Mouse (Mus musculus): ENCODE measurements around the gene Hist1h3i. TPM values are rescaled to one million over a fixed set of nuclear protein-coding genes. Genes with fewer than 3 reads are reported as not detected.
"Not testable (repeated sequence)": the region's sequence is repeated elsewhere in the genome, so short reads cannot be mapped to it uniquely, and the experiment has no call there.

Gene Hist1h3i
- polyA plus RNA-seq, 1 experiment from 2014 or later: 109 TPM

DNA sequence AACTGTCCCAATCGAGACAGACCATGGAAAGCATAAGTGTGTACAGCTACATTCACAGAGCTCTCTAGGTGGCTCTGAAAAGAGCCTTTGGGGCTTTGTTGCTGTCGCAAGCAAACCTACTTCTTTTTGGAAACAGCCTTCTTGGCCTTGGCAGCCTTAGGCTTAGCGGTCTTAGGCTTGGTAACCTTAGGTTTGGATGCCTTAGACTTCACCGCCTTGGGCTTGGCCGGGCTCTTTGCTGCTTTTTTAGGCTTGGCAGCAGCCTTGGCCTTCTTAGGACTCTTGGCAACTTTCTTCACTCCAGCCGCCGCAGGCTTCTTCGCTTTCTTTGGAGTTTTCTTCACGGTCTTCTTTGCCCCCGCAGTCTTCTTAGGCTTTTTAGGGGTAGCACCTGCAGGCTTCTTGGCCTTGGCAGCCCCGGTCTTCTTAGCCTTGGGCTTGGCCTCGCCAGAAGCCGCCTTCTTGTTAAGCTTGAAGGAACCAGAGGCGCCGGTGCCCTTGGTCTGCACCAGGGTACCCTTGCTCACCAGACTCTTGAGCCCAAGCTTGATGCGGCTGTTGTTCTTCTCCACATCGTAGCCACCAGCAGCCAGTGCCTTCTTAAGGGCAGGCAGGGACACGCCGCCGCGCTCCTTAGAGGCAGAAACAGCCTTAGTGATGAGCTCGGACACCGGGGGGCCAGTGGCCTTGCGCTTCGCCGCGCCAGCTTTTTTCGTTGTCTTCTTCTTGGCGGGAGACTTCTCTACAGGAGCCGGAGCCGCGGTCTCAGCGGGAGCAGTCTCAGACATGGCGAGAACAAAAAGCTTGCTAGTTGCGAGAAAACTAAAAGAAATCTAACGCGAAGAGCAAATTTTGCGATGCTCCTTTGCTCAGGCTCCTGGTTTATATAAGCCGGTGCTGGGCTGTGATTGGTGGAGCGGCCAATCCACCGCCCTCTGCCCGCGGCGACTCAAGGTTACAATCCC is 3.1 kb downstream of the Hist1h3i start, which contains the start of gene Hist1h1b:
Hist1h1b (minus strand) TSS at position 859 of the 965 bp plus-strand sequence.
- Histone ChIP-seq H3K4me2 (peak within 1 kb of the TSS; percentile 90), H3K9me3 (no peaks in the 10 kb centered on the region), H3K27me3 (no peaks in the 10 kb centered on the region), H3K9ac (peak within 1 kb of the TSS; percentile 76), H3K4me1 (peaks cover 33% of the 10 kb centered on the region), H3K36me3 (no peaks in the 10 kb centered on the region), H3K4me3 (peak within 1 kb of the TSS; percentile 51), H3K27ac (peak within 1 kb of the TSS; percentile 95)
- under 1% methylated on average over 44 of the region's 44 CpGs for WGBS
- ATAC-seq (ENCODE audit: insufficient number of reproducible peaks, low FRiP score, low TSS enrichment, low read depth): peak; percentile 53

DNA sequence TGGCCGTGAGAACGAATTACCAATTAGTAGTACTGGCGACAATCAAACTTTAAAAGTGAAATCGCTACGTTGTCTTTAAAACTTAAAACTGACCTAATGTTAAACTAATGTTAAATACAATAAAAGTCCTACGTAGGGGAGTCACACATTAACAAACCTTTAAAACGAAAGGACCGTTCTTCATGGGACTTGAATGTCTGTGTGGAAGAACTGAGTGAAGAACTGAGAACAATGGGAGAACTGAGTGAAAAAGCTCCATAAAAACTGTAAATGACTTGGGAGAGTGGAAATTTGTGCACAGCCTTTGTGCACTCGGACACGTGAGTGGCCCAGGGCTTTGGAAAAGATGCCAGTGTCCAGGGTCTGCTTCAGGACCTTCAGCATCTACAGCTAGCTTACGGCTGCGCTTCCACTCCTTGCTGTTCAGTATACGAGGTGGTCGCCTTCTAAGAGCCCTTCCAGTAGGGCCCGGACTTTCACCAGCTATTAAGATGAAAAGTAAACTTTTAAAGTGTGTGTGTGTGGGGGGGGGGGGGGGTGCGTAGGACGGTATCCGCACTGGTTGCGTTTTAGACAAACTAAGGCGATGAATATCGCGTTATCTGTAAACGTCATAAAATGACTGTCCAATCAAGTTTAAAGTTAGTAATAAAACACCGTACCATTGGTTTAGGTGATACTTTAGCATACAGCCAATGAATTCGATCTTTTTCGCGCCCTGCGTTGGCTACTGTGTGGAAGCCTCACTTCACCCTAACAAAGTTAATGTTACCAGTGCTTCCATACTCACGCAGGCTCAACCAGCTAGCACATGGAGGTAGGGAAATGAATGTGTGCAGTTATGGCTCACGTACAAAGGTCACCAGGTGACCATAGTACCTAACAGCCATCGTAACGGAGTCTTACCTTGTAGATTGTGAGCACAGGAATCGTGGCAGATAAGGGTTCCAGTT is 4.1 kb downstream of the Hist1h3i start:
- Histone ChIP-seq H3K27ac (peak overlapping the region; percentile 95), H3K4me2 (peak overlapping the region; percentile 90), H3K36me3 (no peaks in the 10 kb centered on the region), H3K4me3 (peak overlapping the region; percentile 51), H3K27me3 (no peaks in the 10 kb centered on the region), H3K9me3 (no peaks in the 10 kb centered on the region), H3K4me1 (peaks cover 28% of the 10 kb centered on the region), H3K9ac (peak overlapping the region; percentile 76)
- ATAC-seq (ENCODE audit: insufficient number of reproducible peaks, low FRiP score, low TSS enrichment, low read depth): peak; percentile 88
- 4% methylated on average over 33 of the region's 33 CpGs for WGBS

GRCm38 (mm10) chr13:21755707-21756106 is 27.5 kb downstream of the Hist1h3i start:
- H3K9ac ChIP-seq: no peak overlapping the region
- H3K27me3 ChIP-seq: no peaks in the 10 kb centered on the region
- no peaks in the 10 kb centered on the region for H3K36me3 ChIP-seq
- no peak overlapping the region for H3K4me3 ChIP-seq
- peaks cover 13% of the 10 kb centered on the region for H3K4me1 ChIP-seq
- 67% methylated on average over 1 of the region's 1 CpGs for WGBS
- H3K9me3 ChIP-seq: no peaks in the 10 kb centered on the region
- H3K27ac ChIP-seq: no peak overlapping the region
- no peak overlapping the region for H3K4me2 ChIP-seq
- ATAC-seq (ENCODE audit: insufficient number of reproducible peaks, low FRiP score, low TSS enrichment, low read depth): no peak

- peak overlapping the region; percentile 23; the same call in 1 of the 2 replicates for H3K9ac ChIP-seq
- H3K4me1 ChIP-seq: peaks cover 15% of the 10 kb centered on the region
Measured at GRCm38 (mm10) chr13:21754294-21755001, 28.7 kb downstream of the Hist1h3i start.

GRCm38 (mm10) chr13:21753524-21754285 is 29.5 kb downstream of the Hist1h3i start, which contains the start of the genes Hist1h2ak and Hist1h2bn:
Gene Hist1h2ak (minus strand): TSS chr13:21753827.
Gene Hist1h2bn (plus strand): TSS chr13:21754123.
- ATAC-seq (ENCODE audit: insufficient number of reproducible peaks, low FRiP score, low TSS enrichment, low read depth): peak; percentile 93
- H3K36me3 ChIP-seq, H3K27me3 ChIP-seq, H3K9me3 ChIP-seq: not testable (repeated sequence)
- Histone ChIP-seq H3K4me1 (peaks cover 21% of the 10 kb centered on the region), H3K4me2 (peak within 1 kb of the TSS; percentile 63), H3K27ac (peak within 1 kb of the TSS; percentile 93), H3K9ac (peak within 1 kb of the TSS; percentile 26; the same call in 1 of the 2 replicates), H3K4me3 (peak within 1 kb of the TSS; percentile 45)
- 0% methylated on average over 48 of the region's 50 CpGs for WGBS

More at GRCm38 (mm10) chr13:21754294-21755001, 28.7 kb downstream of the Hist1h3i start:
- Histone ChIP-seq H3K27ac (peak overlapping the region; percentile 93), H3K4me3 (peak overlapping the region; percentile 45), H3K4me2 (peak overlapping the region; percentile 63)
- not testable (repeated sequence) for H3K36me3 ChIP-seq; H3K27me3 ChIP-seq; ATAC-seq (ENCODE audit: insufficient number of reproducible peaks, low FRiP score, low TSS enrichment, low read depth); H3K9me3 ChIP-seq
- WGBS: 0% methylated on average over 19 of the region's 26 CpGs

- Histone ChIP-seq H3K9ac (peak overlapping the region; percentile 26; the same call in 1 of the 2 replicates), H3K4me1 (peaks cover 23% of the 10 kb centered on the region), H3K27ac (peak overlapping the region; percentile 93), H3K27me3 (no peaks in the 10 kb centered on the region), H3K9me3 (no peaks in the 10 kb centered on the region), H3K4me3 (peak overlapping the region; percentile 45), H3K36me3 (no peaks in the 10 kb centered on the region), H3K4me2 (peak overlapping the region; percentile 63)
- ATAC-seq (ENCODE audit: insufficient number of reproducible peaks, low FRiP score, low TSS enrichment, low read depth): peak; percentile 1; the same call in 1 of the 2 replicates
- 1% methylated on average over 10 of the region's 10 CpGs for WGBS
Measured at GRCm38 (mm10) chr13:21753051-21753523, 30.1 kb downstream of the Hist1h3i start.

GRCm38 (mm10) chr13:21752356-21752755 is 30.8 kb downstream of the Hist1h3i start:
- Histone ChIP-seq H3K27ac (peak overlapping the region; percentile 67), H3K9ac (no peak overlapping the region), H3K36me3 (no peaks in the 10 kb centered on the region), H3K4me2 (no peak overlapping the region), H3K9me3 (no peaks in the 10 kb centered on the region), H3K4me3 (no peak overlapping the region), H3K4me1 (peaks cover 23% of the 10 kb centered on the region), H3K27me3 (no peaks in the 10 kb centered on the region)
- WGBS: 33% methylated on average over 3 of the region's 3 CpGs
- no peak for ATAC-seq (ENCODE audit: insufficient number of reproducible peaks, low FRiP score, low TSS enrichment, low read depth)

DNA sequence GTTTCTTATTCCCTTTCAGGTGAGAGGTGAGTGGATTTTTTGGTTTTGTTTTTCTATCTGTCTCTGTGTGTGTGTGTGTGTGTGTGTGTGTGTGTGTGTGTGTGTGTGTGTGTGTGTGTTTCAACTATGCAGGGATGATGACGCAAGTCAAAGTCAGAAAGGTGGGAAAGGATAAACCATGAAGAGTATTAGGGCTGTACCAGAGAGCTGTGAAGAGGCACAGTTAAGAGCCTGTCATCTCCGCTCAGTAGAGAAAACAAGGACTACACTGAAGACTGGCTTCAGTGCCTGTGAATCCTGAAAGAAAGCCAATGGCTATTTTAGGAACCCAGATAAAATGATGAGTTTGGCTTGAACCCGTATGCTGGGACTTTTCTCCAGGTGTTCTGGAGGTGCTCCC is 31.3 kb downstream of the Hist1h3i start:
- no peak overlapping the region for H3K4me3 ChIP-seq
- H3K9me3 ChIP-seq: no peaks in the 10 kb centered on the region
- no peak overlapping the region for H3K4me2 ChIP-seq
- no peaks in the 10 kb centered on the region for H3K27me3 ChIP-seq
- H3K9ac ChIP-seq: no peak overlapping the region
- H3K36me3 ChIP-seq: no peaks in the 10 kb centered on the region
- no peak for ATAC-seq (ENCODE audit: insufficient number of reproducible peaks, low FRiP score, low TSS enrichment, low read depth)
- WGBS: 73% methylated on average over 3 of the region's 3 CpGs
- peak overlapping the region; percentile 67 for H3K27ac ChIP-seq
- peaks cover 23% of the 10 kb centered on the region for H3K4me1 ChIP-seq

GRCm38 (mm10) chr13:21751417-21751816 is 31.8 kb downstream of the Hist1h3i start:
- Histone ChIP-seq H3K4me1 (peaks cover 23% of the 10 kb centered on the region), H3K4me3 (no peak overlapping the region), H3K9ac (no peak overlapping the region)

DNA sequence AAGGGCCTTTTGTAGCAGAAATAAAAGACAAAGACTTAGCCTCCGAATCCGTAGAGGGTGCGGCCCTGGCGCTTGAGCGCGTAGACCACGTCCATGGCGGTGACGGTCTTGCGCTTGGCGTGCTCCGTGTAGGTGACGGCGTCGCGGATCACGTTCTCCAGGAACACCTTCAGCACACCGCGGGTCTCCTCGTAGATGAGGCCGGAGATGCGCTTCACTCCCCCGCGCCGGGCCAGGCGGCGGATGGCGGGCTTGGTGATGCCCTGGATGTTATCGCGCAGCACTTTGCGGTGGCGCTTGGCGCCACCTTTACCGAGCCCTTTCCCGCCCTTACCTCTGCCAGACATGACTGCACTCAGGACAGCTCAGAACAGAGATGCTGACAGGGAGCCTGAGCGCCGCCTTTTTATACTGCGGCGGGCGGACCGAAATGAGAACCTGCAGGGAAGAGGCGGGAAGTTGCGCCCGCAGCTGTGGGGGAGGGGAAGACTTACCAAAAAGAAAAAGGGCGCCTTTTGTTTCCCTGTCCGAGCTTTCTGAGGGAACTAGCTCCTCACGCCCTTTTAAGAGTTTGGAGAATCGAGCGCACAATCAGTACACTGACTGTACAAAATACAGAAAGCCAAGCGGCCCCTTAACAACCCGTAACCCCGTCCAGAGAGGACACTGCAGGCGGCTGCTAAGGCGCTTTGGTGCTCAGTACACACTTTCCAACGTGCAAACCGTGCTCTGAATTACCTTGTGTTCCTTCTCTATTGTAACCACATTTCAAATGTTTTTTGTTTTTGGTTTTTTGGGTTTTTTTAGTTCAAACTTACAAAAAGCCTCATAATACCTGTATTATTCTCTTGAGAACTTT is 32.8 kb downstream of the Hist1h3i start, which contains the start of gene Hist1h4k:
Hist1h4k (minus strand) TSS at position 347 of the 859 bp plus-strand sequence.
- peak; percentile 81 for ATAC-seq (ENCODE audit: insufficient number of reproducible peaks, low FRiP score, low TSS enrichment, low read depth)
- H3K9ac ChIP-seq: peak within 1 kb of the TSS; percentile 23
- peaks cover 23% of the 10 kb centered on the region for H3K4me1 ChIP-seq
- H3K27ac ChIP-seq: peak within 1 kb of the TSS; percentile 94
- H3K9me3 ChIP-seq, H3K36me3 ChIP-seq, H3K27me3 ChIP-seq: not testable (repeated sequence)
- H3K4me2 ChIP-seq: peak within 1 kb of the TSS; percentile 53
- WGBS: under 1% methylated on average over 45 of the region's 56 CpGs
- H3K4me3 ChIP-seq: peak within 1 kb of the TSS; percentile 47

More at GRCm38 (mm10) chr13:21751417-21751816, 31.8 kb downstream of the Hist1h3i start:
- Histone ChIP-seq H3K27me3 (no peaks in the 10 kb centered on the region), H3K4me2 (no peak overlapping the region), H3K27ac (no peak overlapping the region), H3K36me3 (no peaks in the 10 kb centered on the region), H3K9me3 (no peaks in the 10 kb centered on the region)
- ATAC-seq (ENCODE audit: insufficient number of reproducible peaks, low FRiP score, low TSS enrichment, low read depth): no peak

Measured in limb, embryonic 15.5 days (tissue).